Mouse (Mus musculus) intestine, postnatal 0 days (tissue): Measurements from ENCODE around the gene Nos3. TPM values are rescaled to one million over a fixed set of nuclear protein-coding genes. Genes with fewer than 3 reads are reported as not detected.

Source experiments
- ATAC-seq: fragments of 200-750 bp; cut with Nextera tagmentation; 2 replicates; pipeline ENCODE4 v1.8.0; 2017; ENCODE audit warnings: mild to moderate bottlenecking, moderate TSS enrichment, moderate library complexity
- H3K27ac ChIP-seq: fragments of 300-500 bp; sonication (generic); 2 replicates; pipeline ENCODE4 v1.5.1; 2014; ENCODE audit warnings: mild to moderate bottlenecking, low read depth, low read length, moderate library complexity
- H3K27me3 ChIP-seq: fragments of 300-500 bp; sonication (generic); replicated peaks from 2 replicates; pipeline ENCODE4 v1.6.1; 2014; ENCODE audit warnings: low read length, mixed read lengths; ENCODE audit not compliant: control insufficient read depth, insufficient read depth
- H3K36me3 ChIP-seq: fragments of 300-500 bp; sonication (generic); 2 replicates; pipeline ENCODE4 v1.6.1; 2014; ENCODE audit warnings: mild to moderate bottlenecking, moderate library complexity; ENCODE audit not compliant: control insufficient read depth, insufficient read depth
- H3K4me1 ChIP-seq: fragments of 300-500 bp; sonication (generic); replicated peaks from 2 replicates; pipeline ENCODE4 v1.6.1; 2014; ENCODE audit warnings: antibody characterized with exemption, low read length, mixed read lengths; ENCODE audit not compliant: control insufficient read depth, insufficient read depth
- H3K4me2 ChIP-seq: fragments of 300-500 bp; sonication (generic); replicated peaks from 2 replicates; pipeline ENCODE4 v1.6.1; 2014; ENCODE audit warnings: low read depth, mild to moderate bottlenecking, moderate library complexity
- H3K4me3 ChIP-seq: fragments of 300-500 bp; sonication (generic); 2 replicates; pipeline ENCODE4 v1.5.1; 2014; ENCODE audit warnings: low read depth, low read length
- H3K9ac ChIP-seq: fragments of 300-500 bp; sonication (generic); 2 replicates; pipeline ENCODE4 v1.6.1; 2014; ENCODE audit warnings: mild to moderate bottlenecking, low read depth, low read length
- H3K9me3 ChIP-seq: fragments of 300-500 bp; sonication (generic); 2 replicates; pipeline ENCODE4 v1.6.1; 2016; ENCODE audit warnings: mixed run types; ENCODE audit not compliant: control insufficient read depth
- CTCF ChIP-seq: sonication (generic); IDR thresholded peaks from 2 replicates; pipeline ENCODE4 v1.5.1; 2016; ENCODE audit warnings: low read depth, mild to moderate bottlenecking, control low read depth, antibody characterized with exemption, moderate library complexity
- WGBS: fragments of 180-500 bp; shearing (Covaris S2); extraction: QIAGEN DNeasy Blood & Tissue Kit; methylation state at CpG from one replicate; pipeline ENCODE4 v1.1.7; 2014; 5-methylcytosine and 5-hydroxymethylcytosine counted together
- polyA plus RNA-seq: library from polyadenylated mRNA; unstranded; fragments of >200 nt; fragmentation: Nextera tagmentation; extraction: Ambion mirVana; gene quantifications from 2 replicates; pipeline ENCODE4 v1.2.1, GENCODE M21; 2015

Nos3 gene
- polyA plus RNA-seq = 3.5 and 3.7 TPM in 2 replicates

- Histone ChIP-seq H3K27me3 (no peaks in the 10 kb centered on the region), H3K36me3 (no peaks in the 10 kb centered on the region), H3K27ac (no peak within 1 kb of the TSS), H3K4me2 (peak within 1 kb of the TSS; percentile 21), H3K9me3 (no peaks in the 10 kb centered on the region), H3K4me3 (no peak within 1 kb of the TSS), H3K9ac (no peak within 1 kb of the TSS), H3K4me1 (no peaks in the 10 kb centered on the region)
- WGBS = 53% methylated on average over 12 of the region's 12 CpGs
- no peak for TF ChIP-seq CTCF
- no peak for ATAC-seq
These were observed at the start of gene Nos3 for GRCm38 (mm10) chr5:24364508-24364907. Nos3 (plus strand) TSS chr5:24364810.

GRCm38 (mm10) chr5:24319776-24320466 is 44.7 kb upstream of the Nos3 start:
- Histone ChIP-seq H3K9ac (no peak overlapping the region), H3K4me1 (no peaks in the 10 kb centered on the region), H3K9me3 (no peaks in the 10 kb centered on the region), H3K4me3 (no peak overlapping the region), H3K27ac (no peak overlapping the region), H3K36me3 (no peaks in the 10 kb centered on the region), H3K4me2 (peak overlapping the region; percentile 1; the same call in 1 of the 2 replicates), H3K27me3 (no peaks in the 10 kb centered on the region)
- TF ChIP-seq CTCF = no peak
- ATAC-seq = no peak
- WGBS = 22% methylated on average over 13 of the region's 13 CpGs

- Histone ChIP-seq H3K9me3 (no peaks in the 10 kb centered on the region), H3K4me1 (no peaks in the 10 kb centered on the region), H3K36me3 (no peaks in the 10 kb centered on the region), H3K4me3 (no peak overlapping the region), H3K4me2 (peak overlapping the region; percentile 1; the same call in 1 of the 2 replicates), H3K9ac (no peak overlapping the region), H3K27ac (no peak overlapping the region), H3K27me3 (no peaks in the 10 kb centered on the region)
- 55% methylated on average over 6 of the region's 6 CpGs for WGBS
- TF ChIP-seq CTCF = no peak
- no peak for ATAC-seq
These were observed 44.2 kb upstream of the Nos3 start for GRCm38 (mm10) chr5:24320467-24320813.

- Histone ChIP-seq H3K9me3 (no peaks in the 10 kb centered on the region), H3K27ac (no peak overlapping the region), H3K4me3 (no peak overlapping the region), H3K4me2 (no peak overlapping the region), H3K4me1 (no peaks in the 10 kb centered on the region), H3K36me3 (no peaks in the 10 kb centered on the region), H3K9ac (no peak overlapping the region), H3K27me3 (no peaks in the 10 kb centered on the region)
- TF ChIP-seq CTCF = no peak
- ATAC-seq = no peak
- WGBS = 65% methylated on average over 5 of the region's 5 CpGs
These were observed 43.7 kb upstream of the Nos3 start for GRCm38 (mm10) chr5:24320894-24321293.

GRCm38 (mm10) chr5:24321711-24322682 is 42.6 kb upstream of the Nos3 start:
- no peak for TF ChIP-seq CTCF
- Histone ChIP-seq H3K4me3 (no peak overlapping the region), H3K9ac (no peak overlapping the region), H3K4me2 (no peak overlapping the region), H3K27me3 (no peaks in the 10 kb centered on the region), H3K9me3 (no peaks in the 10 kb centered on the region), H3K4me1 (no peaks in the 10 kb centered on the region), H3K27ac (no peak overlapping the region), H3K36me3 (no peaks in the 10 kb centered on the region)
- WGBS = 34% methylated on average over 18 of the region's 22 CpGs
- ATAC-seq = no peak

- no peaks in the 10 kb centered on the region for H3K9me3 ChIP-seq
- ATAC-seq = no peak
- H3K36me3 ChIP-seq = no peaks in the 10 kb centered on the region
- 52% methylated on average over 14 of the region's 14 CpGs for WGBS
- no peaks in the 10 kb centered on the region for H3K4me1 ChIP-seq
- no peak overlapping the region for H3K4me3 ChIP-seq
- H3K4me2 ChIP-seq = no peak overlapping the region
- TF ChIP-seq CTCF = no peak
- no peaks in the 10 kb centered on the region for H3K27me3 ChIP-seq
- H3K9ac ChIP-seq = no peak overlapping the region
- no peak overlapping the region for H3K27ac ChIP-seq
These were observed 39.4 kb upstream of the Nos3 start for GRCm38 (mm10) chr5:24325251-24325650.
